Mouse (Mus musculus) CD8-positive naive resting alpha-beta T cell, adult 2 months (primary cell): ENCODE data around the gene Gm21767.
"Not testable (repeated sequence)": the region's sequence is repeated elsewhere in the genome, so short reads cannot be mapped to it uniquely, and the experiment has no call there.

Experiments
- DNase-seq, 2 experiments: peaks; one replicate each; pipeline ENCODE4 v3.0.0; 2022; ENCODE audit warnings: low read depth in 2 of 2, low spot score in 2 of 2

Gene Gm21767

DNA sequence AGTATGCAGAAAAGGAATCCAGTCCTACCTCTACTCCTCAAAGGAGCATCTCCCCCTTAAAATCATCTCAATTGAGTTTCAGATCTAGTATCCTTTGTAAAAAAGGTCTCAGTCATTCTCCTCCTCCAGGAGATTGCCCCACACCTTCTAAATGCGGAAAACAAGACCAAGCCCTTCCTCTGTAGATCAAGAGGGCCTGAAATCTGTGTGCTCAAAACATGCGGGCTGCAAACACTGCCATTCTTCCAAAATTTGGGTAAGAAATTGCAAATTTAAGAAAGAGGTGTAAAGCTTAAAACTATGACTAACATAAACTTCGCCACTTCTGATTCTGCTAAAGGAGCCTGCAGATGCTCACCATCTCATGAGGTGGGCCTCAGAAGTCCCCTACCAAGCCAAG is at the start of gene Gm21767:
TSS of gene Gm21767 (plus strand) at position 301 of the 400 bp plus-strand sequence.
- DNase-seq: not testable (repeated sequence)
